Mouse (Mus musculus): ENCODE data around the gene Vmn2r83.
"Not testable (repeated sequence)": the region's sequence is repeated elsewhere in the genome, so short reads cannot be mapped to it uniquely, and the experiment has no call there.

The Vmn2r83 gene

DNA sequence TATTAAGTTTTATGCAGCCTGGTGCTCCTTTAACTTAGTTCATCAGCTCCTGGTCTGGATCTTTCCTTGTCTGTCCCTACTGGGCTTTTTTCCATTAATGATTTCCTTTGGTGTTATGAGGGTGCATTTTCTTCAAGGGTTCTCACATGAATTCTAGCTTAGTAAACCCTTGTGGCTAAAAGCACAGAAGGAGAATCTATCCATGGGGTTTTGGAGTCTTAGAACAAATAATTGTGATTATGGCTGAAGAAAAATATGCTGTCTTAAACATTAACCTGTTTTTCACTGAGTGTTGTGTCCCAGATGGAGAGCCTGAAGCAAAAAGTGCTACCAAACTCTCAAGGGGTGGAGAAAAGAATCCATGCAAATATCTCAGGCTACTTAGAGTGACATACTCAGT lies at the start of gene Vmn2r83:
Gene Vmn2r83, plus strand, starts transcription at position 301 of the 400 bp plus-strand sequence.
- DNase-seq (ENCODE audit: low spot score in 2 of 2): no peak

DNA sequence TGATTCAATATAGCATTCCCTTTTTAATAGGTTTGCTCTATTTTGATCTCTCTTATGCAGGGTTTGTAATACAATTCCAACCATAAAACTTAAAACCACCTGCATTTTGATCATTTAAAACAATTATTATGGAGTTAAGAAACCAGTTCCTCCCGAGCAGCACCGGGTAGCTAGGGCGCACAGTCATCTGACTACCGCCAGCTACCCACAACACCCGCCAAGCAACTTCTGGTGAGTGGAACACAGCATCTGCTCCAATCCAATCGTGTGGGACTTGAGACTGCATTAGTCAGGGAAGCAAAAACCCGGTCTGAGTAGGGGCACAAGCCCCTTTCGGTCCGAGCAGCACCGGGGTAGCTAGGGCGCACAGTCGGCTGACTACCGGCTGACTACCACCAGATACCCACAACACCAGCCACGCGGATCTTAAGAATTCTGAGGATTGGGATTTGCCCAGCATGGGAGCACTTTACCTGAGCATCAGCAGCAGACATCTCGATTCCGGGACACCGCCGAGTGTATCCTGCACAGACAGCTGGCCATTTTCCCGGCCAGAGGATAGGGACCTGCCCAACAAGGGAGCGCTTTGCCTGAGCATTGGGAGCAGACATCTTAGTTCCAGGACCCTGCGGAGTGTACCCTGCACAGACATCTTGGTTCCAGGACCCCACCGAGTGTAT lies 33.2 kb upstream of the Vmn2r83 start:
- not testable (repeated sequence) for DNase-seq (ENCODE audit: low spot score in 2 of 2)

DNA sequence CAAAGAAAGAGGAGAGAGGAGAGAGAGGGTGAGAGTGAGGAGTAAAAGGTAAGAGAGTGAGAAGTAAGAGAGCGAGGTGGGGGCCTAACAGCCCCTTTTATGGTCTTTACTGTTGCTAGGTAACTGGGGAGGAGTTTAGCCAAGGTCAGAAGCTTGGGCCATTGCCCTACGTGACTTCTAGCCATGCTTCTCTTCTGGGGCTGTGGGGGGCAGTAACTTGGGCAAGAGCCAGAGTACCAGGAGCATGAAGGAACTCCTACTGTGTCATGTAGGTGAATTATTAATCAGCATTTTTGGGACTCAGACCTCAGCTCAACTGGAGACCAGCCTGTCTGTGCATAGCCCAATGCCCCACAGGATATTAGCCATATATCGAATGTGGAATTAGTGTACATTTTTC lies 27.4 kb downstream of the Vmn2r83 start:
- no peak for DNase-seq (ENCODE audit: low spot score in 2 of 2)

DNA sequence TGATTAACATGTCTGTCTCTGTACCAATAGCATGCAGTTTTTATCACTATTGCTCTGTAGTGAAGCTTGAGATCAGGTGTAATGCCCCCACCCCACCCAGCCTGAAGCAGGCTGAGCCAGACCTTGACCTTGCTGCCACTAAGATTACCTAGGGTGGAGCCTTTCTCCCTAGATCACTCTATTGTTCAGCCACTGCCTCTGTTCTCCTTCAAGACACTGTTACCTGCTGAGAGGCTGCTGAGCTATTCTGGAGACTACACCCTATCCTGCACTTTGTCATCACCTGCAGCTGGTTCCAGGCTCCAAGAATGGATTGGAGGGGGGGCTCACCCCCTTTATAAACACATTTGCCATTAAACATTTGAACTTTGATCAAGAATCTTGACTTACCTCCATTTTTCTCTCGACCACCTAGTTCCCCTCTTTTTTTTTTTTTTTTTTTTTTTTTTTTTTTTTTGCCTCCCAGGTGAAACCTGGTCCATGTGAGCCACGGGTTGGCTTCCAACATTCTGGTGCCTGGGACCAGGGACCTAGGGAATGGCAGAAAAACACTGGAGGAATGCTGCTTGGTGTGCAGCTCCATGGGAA lies 28.3 kb downstream of the Vmn2r83 start:
- no peak for DNase-seq (ENCODE audit: low spot score in 2 of 2)

DNA sequence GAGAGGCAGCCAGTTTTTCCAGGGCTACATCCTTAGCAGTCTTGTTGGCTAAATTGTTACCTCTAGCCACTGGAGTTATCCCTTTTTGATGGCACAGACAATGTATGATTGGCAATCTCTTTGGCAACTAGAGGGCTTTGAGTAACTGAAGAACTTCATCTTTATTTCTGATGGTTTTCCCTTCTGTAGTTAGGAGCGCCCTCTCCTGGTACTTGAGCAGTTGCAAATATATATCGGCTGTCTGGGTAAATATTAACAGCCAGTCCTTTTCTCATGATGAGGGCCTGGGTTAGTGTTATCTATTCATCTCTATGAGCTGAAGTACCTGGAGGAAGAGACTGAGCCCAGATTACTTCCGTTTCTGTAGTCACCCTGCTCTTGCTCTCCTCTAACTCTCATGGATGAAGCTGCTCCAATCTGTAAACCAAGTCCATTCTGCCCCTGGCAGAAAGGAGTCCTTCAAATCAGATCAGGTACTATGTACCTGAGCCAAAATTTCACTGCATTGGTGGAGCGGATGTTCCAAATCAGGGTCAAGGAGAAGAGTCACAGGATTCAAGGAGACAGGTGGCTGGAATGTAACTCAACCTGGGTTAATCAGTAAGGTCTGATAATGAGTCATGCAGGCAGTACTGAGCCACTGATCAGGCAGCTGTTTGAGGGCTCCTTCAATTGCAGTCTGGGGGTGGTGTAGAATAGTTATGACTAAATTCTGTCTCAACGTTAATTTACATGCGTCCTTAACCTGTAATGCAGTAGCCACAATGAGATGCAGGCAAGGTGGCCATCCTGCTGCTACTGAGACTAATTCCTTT lies 34.5 kb downstream of the Vmn2r83 start:
- DNase-seq (ENCODE audit: low spot score in 2 of 2): no peak

DNA sequence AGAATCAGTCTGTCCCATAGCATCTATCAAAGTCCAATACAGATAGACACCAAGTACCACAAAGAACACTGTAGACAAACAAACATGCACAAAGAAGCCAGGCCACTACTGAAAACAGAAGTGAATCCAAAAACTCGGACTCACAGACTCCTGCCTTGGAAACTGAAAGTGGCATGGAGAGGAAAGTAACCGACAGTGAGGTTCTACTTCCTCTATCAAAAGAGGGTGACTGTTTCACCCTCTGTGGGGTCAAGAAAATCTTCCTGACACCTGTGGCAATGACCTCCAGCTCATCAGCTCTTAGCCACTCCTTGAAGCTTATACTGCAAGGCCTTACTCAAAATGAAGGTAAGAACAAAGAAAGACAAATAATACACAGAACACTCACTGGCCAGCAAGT lies 38.2 kb downstream of the Vmn2r83 start:
- no peak for DNase-seq (ENCODE audit: low spot score in 2 of 2)

DNA sequence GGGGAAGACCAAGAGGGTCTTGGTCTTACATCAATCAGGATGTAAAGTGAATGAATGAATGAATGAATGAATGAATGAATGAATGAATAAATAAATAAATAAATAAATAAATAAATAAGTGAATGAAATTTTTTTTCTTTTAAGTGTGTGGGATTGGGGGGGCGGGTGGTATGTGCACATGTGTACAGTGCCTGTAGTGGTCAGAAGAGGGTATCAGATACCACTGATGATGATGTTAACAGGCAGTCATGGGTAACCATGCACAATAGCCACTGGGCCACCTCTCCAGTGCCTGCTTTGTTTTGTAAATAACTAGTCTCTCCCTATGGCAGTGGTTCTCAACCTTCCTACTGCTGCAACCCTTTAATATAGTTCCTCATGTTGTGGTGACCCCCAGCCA lies 55.9 kb downstream of the Vmn2r83 start:
- no peak for DNase-seq (ENCODE audit: low spot score in 2 of 2)

DNA sequence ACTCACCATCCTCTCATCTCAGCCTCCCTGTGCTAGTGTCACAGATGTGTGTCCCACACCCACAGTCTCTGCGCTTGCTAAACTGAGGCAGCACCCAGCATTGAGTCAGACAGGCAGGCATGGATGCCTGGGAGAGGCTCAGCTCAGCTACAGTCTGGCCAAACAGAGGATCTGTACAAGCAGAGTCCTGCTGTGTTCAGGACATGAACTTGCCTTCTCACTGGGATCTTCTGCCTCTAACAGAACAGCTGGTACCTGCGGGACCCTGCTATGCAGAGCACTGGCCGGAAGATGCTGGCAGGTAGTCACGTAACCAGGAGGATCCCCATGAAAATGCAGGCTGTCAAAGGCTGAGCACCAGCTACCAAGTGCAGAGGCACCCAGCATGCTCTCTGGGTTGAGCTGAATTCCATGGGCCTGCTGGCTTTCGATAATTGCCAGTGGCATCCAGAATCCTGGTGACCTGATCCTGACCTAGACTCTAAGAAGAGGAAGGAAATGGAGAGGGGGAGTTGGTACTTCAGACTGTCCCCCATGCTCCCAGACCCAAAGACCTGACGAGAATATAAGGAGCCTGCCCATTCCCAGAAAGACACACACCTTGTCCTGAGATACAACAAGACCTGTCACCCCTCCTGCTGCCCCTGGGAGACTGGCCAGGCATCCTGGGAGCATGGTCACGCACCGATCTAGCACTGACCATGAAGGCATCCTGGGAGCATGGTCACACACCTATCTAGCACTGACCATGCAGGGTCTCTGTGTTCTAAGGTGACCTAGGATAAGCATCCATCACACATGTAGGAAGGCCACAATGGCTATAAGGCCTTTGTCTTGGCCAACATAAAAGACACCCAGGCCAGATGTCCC lies 57.2 kb downstream of the Vmn2r83 start:
- no peak for DNase-seq (ENCODE audit: low spot score in 2 of 2)

DNA sequence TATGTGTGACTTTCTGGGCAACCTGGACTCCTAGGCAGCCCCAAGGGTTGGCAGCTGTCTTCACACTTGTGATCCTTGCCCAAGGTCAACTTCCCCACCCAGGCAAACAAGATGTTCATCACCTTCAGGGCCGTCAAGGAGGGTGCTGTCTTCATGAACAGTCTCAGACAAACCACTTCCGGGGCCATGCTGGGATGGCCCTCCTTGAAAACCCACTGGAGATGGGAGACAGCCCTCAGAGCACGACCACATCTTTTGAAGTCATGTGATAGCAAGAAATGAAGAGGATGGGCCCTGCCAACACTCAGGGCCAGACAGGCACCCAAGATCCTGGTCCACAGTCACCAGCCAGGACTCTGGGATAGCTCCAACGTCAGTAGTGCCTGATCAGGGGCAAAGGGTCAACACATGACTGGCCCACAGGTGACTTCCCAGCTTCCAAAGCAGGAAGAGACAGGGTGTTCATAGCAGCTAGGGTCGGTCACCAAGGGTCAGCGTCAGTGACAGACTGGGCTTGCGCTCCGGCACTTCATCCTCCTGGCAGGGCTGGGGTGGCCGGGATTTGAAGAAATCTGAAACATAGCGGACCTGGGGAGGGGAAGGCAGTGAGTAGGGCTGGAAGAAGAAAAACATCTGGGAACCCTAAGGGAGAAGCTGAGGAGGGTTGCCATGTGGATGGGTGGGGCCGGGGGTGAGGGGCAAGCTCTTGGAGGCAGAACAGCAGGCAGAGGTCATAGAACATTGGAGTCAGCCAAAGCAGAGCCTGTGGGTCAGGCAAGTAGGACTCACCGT lies 58.3 kb downstream of the Vmn2r83 start:
- no peak for DNase-seq (ENCODE audit: low spot score in 2 of 2)

DNA sequence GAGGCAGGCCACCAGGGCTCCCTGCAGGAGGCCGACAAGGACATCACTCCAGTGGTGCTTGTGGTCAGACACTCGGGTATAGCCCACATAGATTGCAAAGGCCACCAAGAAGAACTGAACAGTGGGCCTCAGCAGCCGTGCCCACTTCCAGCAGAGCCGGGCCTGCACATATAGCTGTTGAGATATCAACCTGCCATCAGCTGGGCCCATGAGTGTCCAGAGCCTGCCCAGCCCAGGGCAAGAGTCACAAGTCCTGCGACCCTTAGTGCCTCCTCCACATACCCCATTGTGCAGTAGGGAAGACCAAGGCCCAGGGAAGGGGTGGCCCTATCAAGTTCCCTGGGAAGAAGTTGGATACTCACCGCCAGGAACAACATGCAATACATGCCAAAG lies 58.9 kb downstream of the Vmn2r83 start:
- DNase-seq (ENCODE audit: low spot score in 2 of 2): no peak

DNA sequence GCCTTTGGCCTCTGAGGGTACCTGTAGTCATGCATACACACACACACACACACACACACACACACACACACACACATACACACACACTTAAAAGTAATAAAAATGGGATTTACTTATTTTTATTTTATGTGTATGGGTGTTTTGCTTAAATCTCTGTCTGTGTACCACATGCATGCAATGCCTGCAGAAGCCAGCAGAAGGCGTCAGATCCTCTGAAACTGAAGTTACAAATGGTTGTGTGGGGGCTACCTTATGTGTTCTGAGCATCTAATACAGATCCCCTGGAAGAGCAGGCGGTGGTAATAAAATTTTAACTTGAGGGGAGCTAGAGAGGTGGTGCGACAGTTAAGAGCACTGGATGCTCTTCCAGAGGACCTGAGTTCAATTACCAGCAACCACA lies 59.5 kb downstream of the Vmn2r83 start:
- DNase-seq (ENCODE audit: low spot score in 2 of 2): no peak

DNA sequence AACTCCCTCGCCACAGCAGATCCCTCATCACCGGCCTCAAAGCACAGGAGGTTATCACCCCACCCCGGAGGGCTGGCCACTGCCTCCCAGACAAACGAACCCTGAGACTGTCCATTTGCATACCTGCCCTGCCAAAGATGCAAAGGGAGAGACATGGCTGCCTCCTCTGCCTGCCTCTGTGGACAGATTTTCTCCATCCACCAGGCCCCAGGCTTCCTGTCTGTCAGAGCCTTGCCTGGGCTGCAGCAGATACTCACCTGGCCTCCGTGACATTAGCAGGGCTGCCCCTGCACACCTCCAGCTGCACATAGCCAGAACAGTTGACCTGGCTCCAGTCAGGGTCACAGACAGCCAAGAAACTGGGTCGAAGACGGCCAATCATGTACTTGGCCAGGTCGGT lies 61.7 kb downstream of the Vmn2r83 start:
- no peak for DNase-seq (ENCODE audit: low spot score in 2 of 2)

DNA sequence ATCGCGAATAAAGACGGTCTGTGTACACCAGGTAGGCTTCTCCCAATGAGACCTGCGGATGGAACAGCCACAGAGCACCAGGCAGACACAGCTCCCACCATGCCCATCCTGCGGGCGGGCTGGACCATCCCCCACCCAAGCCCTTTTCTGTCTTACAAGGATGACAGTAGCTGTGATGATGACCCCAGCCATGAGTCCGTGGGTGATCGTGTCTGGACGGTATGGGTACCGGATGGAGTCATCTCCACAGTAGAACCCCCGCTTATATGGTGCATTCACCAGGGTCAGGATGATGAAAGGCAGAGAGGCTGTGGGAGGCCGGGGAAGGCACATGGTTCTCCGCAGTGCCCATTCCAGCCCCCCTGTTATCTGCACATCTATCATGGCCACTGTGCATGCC lies 62.2 kb downstream of the Vmn2r83 start:
- DNase-seq (ENCODE audit: low spot score in 2 of 2): no peak

DNA sequence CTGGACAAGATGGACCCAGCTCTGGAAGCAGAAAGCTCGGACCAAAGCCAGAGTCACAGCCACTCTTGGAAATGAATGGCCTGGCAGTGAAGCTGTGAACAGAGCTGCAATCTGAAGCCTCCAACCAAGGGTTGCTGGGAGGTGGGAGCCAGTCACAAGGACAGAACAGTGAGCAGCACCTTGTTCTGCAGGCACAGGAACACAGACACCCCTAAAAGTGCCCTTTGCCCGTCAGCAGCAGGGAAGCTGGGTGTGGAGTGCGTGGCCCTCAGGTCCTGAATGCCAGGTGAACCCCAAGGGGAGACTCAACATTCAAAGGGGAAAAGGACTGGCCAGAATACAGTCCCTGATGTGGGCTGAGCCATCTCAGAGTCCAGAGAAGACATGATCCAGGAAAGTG lies 63.1 kb downstream of the Vmn2r83 start:
- DNase-seq (ENCODE audit: low spot score in 2 of 2): no peak

DNA sequence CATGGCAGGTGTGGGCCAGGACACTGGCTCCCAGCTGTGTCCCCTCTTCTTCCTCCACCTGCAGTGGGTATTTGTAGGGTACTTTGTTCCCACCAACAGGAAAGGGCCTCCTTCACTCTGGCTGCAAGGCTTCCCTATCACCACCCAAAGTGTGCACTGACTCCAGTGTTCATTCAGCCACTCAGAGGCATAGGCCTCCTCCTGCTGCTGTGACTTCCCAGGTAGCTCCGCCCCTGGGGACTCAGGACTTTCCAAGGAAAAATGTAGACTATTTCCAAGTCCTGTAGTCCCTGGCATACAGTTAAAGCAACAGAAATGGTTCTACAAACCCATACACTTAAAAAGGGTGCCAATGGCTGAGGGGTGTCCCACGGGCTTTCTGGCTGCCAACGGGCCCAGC lies 64.1 kb downstream of the Vmn2r83 start:
- DNase-seq (ENCODE audit: low spot score in 2 of 2): no peak

DNA sequence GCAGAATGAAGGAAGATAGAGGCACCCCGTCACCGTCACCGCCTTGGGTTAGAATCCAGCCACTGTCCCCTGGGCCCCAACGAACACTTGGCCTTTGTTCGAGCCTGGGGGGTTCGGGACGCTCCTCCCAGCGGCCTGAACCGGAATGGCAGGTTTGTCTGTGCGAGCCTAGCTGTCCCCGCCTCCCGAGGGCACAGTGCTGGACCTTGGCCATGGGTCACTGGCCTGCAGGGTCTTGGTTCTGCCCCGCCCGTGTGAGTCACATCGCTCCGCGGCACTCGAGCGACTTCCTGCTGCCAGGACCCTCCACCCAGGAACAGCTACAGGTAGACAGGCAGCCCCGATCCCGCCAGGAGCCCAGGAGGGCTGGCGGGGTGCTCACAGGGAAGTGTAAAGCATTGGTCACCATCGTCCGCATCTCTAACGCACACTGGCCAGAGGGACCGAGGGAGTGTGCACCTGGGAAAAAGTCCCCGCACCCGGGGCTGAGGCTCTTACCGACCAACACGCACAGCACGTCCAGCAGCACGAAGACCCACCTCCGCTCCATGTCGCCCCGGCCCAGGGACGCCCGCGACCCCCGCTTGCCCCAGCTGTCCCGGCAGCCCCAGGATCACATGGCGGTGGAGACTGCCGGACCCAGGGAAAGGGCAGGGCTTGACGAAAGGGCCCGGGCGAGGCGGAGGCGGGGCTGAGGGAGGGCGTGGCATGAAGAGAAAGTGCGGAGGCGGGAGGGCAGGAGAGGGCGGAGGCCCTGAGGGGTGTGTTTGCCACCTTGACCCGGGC lies 64.8 kb downstream of the Vmn2r83 start, which contains the start of gene Plpp2:
Gene Plpp2, minus strand, starts transcription at position 671 of the 786 bp plus-strand sequence.
- no peak for DNase-seq (ENCODE audit: low spot score in 2 of 2)

DNA sequence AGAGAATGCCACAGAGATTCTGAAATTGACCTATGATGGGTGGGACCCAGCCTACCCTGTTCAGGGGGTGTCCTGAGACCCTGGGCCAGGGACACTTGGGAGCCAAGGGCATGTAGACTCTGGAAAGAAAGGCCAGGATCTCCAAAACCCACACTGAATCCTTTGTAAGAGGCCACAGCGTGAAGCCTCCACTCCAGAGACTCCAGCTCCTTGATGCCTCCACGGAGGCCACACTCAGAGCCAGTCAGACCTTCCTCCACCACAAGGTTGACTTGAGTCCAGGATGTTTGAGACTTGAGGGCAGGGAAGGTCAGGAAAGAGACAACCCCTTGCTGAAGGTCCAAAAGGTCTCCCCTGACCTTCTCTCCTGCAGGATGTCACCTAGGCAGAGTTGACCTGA lies 65.9 kb downstream of the Vmn2r83 start:
- no peak for DNase-seq (ENCODE audit: low spot score in 2 of 2)

DNA sequence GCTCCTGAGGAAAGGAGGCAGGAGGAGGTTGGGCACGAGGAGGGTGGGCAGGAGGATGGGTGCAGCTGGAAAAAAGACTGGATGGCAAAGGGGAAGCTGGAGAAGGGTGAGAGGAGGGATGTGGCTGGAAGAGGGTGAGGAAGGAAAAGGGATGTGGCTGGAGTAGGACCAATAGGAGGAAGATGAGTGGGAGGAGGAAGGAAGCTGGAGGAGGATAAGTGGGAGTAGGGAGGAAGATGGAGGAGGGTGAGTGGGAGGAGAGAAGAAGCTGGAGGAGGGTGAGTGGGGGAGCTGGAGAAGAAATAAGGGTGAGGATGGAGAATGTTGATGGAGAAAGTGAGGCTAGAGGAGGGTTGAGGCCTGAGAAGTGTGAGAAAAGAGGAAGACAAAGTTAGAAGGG lies 66.9 kb downstream of the Vmn2r83 start:
- DNase-seq (ENCODE audit: low spot score in 2 of 2): no peak

DNA sequence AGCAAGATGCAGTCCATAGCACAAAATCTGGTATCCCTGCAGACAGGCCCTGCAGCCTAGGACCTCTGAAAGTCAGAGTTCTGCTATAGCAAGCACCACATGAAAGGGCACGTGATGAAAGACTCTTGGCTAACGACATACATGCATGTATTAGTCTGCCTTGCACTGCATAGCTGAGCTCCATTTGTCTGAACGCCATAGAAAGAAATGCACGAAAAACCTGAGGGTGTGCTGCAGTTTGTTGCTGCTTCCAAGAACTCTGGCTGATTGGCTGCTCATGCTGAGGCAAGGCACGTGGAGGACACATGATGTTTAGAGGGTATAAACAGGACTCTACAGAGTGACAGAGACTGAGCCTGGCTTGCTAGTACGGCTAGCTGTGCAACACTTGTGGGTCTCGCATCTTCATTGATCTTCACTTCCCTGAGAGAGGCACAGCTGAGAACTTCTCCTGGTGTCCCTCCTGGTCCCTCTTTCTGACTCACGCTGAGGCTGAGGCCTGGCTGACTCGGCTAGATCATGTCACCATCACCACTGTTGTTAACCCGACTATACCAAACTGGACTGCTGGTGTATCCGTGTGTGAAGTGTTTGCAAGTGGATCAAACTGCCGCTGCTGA lies 68.0 kb downstream of the Vmn2r83 start:
- DNase-seq (ENCODE audit: low spot score in 2 of 2): no peak

DNA sequence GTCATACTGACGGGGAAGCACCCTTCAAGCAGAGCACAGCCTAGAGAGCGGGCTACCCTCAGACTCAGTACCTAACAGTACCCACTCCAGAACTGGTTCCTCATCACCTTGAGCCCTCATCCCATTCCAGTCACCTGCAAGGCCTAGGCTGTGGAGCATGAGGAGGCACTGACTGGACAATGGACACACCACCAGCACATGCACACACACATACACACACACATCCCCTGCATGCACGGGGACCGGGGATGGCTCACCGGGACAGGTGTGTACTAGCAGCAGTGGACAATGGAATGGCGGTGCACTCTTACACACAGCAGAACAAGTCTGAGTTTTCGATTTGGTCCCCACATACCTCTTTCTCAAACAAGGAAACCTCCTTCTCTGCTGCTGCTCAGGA lies 68.7 kb downstream of the Vmn2r83 start:
- DNase-seq (ENCODE audit: low spot score in 2 of 2): no peak
